Mouse (Mus musculus) CD4-positive, CD25-positive, alpha-beta regulatory T cell (primary cell): Measurements from ENCODE around the gene Lefty2. TPM values are rescaled to one million over a fixed set of nuclear protein-coding genes. Genes with fewer than 3 reads are reported as not detected.

ENCODE experiments used
- polyA plus RNA-seq: library from polyadenylated mRNA; unstranded; fragments of 100-300 nt; shearing (Covaris generic); gene quantifications from one replicate; pipeline ENCODE4 v1.2.1, GENCODE M21; 2017

Gene Lefty2
- not detected for polyA plus RNA-seq

GRCm38 (mm10) chr1:180892808-180893207, at the start of gene Lefty2:
TSS of gene Lefty2 (plus strand) at chr1:180893108.

GRCm38 (mm10) chr1:180850316-180851270, 42.3 kb upstream of the Lefty2 start, which contains the start of gene Sde2:
TSS of gene Sde2 (plus strand) at chr1:180851127.

GRCm38 (mm10) chr1:180904039-180904814, 11.3 kb downstream of the Lefty2 start, which contains the start of gene Pycr2:
TSS of gene Pycr2 (plus strand) at chr1:180904293.

GRCm38 (mm10) chr1:180934467-180935419, 41.8 kb downstream of the Lefty2 start, which contains the start of gene Lefty1:
TSS of gene Lefty1 (plus strand) at chr1:180935022.

GRCm38 (mm10) chr1:180942166-180943031, 49.5 kb downstream of the Lefty2 start, which contains the start of gene Tmem63a:
TSS of gene Tmem63a (plus strand) at chr1:180942344.

Other genes with a start within 250 kb of the Lefty2 start
- gene Mixl1, start 196.1 kb upstream of the Lefty2 start, polyA plus RNA-seq: 0.13 TPM
- gene Acbd3, start 167.1 kb upstream of the Lefty2 start, polyA plus RNA-seq: 48.7 TPM
- 1,306 TPM for gene H3f3a, start 79.2 kb upstream of the Lefty2 start, polyA plus RNA-seq
- 45.5 TPM for gene Sde2, start 42.0 kb upstream of the Lefty2 start, polyA plus RNA-seq
- 94.9 TPM for gene Pycr2, start 11.2 kb downstream of the Lefty2 start, polyA plus RNA-seq
- gene Lefty1, start 41.9 kb downstream of the Lefty2 start, polyA plus RNA-seq: 0.29 TPM
- 45.8 TPM for gene Tmem63a, start 49.2 kb downstream of the Lefty2 start, polyA plus RNA-seq
- 347 TPM for gene Ephx1, start 127.8 kb downstream of the Lefty2 start, polyA plus RNA-seq
- not detected for gene 9130409I23Rik, start 158.1 kb downstream of the Lefty2 start, polyA plus RNA-seq